Mouse (Mus musculus) layer of hippocampus, postnatal 10 days (tissue): ENCODE measurements at regions not wholly inside any gene's neighbourhood (a gene's known extent, or its start where the extent isn't known, plus 50 kb on each side); places are given as distances from the start of the nearest gene placed in this dataset.
A peak's percentile ranks its signal among the peaks of the same experiment; 100 is the strongest.

Source experiments
- DNase-seq, 2 experiments: peaks; one replicate each; pipeline ENCODE4 v3.0.0; 2021; ENCODE audit warnings: low spot score in 2 of 2

GRCm38 (mm10) chr11:85966207-85966606 lies 80.0 kb downstream of the Tbx4 start:
- no peak for DNase-seq

DNA sequence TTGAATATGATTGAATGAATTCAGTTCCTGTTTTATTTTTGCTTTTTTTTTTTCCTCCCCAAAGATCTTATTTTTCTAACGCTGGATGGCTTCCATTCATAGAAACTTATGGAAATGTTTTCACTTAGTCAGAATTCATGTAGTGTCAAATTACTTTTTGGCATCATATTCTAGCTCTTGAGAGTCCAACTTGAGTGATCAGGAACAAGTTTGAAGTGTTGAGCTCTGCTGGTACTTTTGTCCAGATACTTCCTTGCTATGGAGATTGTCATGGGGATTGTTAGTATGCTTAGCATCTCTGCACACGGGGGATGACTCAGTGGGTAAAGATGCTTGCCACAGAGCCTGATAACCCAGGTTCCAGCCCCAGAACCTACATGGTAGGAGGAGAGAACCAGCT lies 84.1 kb downstream of the Tbx4 start:
- DNase-seq, result no peak

DNA sequence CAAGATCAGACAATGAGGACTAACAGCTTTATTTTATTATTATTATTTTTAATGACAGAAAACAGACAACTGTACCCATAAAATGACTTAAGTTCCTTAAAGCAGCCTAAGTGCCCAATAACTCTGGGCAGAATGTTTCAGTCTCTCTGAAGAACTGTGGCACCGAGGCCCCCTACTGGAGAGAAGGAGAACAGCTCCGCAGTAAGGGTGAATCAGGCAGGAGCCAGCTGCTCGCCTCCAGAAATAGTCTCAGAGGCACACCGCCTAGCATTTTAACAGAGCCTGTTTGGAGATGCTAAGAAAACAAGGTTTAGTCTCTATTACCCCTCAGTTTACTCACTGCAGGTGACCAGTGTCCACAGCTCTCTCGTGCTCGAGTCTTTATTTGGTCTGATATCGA lies 86.2 kb downstream of the Tbx4 start:
- peak; percentile 72 to 77 for DNase-seq

DNA sequence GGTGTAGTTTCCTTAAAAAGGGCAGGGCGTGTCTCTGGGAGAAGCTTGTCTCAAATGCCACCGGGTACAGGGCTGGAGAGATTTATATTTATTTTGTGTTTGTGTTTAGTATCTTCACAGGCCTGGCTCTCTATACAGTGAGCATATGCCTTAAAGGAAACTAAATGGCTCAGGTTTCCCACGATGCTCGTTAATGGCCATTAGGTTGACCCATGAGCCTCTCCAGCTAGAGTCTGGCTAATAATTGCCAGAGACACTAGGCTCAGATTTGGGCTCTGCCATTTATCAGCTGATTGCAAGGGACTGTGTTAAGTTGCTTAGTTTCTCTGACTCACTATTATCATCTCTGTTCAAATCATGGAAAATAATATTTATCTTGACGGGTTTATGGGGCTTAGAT lies 87.5 kb downstream of the Tbx4 start:
- no peak for DNase-seq

DNA sequence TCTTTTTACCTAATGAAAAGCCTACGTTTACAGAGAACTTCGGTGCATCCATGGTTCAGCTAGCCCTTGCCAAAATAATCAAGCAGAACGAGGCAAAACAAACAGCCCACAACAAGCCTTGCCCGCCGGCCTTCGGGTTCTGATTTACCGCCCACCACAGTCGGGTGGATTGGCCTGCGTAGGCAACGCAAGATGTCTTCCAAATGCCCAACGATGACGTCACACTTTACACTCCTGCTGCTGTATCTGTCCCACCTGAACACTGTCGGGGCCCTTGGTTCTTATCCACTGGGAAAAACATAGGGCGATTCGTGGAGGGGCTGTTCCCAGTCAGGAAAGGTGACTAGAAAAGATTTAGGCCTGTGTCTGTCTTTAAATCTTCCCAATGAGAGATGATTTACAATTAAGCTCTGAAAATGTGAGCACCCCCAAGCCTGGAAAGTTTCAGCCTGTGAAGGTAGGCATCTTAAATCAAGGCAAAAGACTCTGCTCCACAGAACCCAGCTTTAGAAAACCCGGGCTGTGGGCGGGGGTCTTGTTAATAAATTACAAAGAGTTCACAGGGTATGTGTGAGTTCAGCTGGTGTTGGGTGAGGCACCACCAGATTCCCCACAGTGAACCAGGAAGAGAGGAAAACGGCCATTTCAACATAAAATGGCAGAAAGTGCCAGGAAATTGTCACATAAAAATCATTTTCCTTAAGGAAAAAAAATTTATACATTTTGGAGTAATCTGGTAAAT lies 90.6 kb downstream of the Tbx4 start:
- no peak for DNase-seq

DNA sequence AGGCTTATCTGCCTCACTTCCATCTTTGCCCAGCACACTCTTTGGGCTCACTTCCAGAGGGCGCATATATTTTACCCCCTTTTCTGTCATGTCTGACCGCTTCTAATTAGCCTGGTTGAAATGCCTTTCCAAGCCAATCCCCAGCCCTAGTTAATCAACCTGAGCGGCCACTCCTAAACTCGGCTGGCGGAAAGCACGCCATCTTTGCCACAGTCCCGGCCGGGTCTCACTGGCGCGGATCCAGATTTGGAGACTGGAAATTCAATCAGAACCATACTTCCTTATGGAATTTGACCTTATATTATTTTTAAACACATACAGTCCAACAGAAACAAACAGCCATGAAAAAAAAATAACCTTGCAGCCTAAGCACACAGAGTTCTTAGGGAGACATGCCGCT lies 94.2 kb downstream of the Tbx4 start:
- no peak for DNase-seq

- no peak for DNase-seq
Observed at GRCm38 (mm10) chr11:85981561-85981960, 95.3 kb downstream of the Tbx4 start.

DNA sequence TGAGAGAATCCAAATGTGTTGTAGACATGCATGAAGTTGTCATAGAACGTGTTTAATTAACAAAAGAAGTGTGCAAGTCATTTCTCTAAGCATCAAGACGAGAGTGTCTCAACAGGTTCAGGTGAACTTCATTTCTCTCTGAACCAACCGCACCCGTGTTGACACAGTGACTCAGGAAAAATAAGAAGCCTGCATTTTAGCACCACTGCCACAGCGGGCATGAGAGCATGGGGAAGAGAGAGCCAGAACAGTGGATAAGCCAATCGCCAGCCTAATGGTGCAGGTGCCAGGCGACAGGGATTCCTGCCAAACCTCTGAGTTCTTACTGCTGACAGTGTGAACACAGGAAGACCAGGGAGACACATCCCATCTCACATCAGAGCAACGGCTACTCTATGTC lies 100.1 kb downstream of the Tbx4 start:
- no peak for DNase-seq

GRCm38 (mm10) chr11:85987181-85987580 lies 101.0 kb downstream of the Tbx4 start:
- no peak for DNase-seq

DNA sequence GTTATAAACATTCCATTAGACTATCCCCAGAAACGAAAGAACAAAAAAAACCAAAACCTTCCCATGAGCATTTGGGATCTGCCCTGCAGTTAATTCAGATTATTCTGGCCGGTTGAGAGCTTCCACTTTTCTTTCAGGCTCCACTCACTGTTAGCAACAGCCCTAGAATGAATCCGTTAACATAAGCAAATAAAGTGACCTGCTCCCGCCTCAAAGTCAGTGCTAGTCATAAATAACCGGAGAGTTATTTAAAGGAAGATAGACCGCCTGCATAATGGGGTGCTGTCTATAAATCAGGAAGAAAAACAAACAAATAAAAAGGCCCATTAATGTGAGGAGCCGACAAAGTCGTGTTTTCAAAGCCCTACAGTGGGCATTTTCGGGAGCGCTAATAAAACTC lies 103.3 kb downstream of the Tbx4 start:
- no peak for DNase-seq

- DNase-seq, result peak in 1 of 2 experiments; percentile 19
Observed at GRCm38 (mm10) chr11:85989940-85990493, 103.8 kb downstream of the Tbx4 start.

DNA sequence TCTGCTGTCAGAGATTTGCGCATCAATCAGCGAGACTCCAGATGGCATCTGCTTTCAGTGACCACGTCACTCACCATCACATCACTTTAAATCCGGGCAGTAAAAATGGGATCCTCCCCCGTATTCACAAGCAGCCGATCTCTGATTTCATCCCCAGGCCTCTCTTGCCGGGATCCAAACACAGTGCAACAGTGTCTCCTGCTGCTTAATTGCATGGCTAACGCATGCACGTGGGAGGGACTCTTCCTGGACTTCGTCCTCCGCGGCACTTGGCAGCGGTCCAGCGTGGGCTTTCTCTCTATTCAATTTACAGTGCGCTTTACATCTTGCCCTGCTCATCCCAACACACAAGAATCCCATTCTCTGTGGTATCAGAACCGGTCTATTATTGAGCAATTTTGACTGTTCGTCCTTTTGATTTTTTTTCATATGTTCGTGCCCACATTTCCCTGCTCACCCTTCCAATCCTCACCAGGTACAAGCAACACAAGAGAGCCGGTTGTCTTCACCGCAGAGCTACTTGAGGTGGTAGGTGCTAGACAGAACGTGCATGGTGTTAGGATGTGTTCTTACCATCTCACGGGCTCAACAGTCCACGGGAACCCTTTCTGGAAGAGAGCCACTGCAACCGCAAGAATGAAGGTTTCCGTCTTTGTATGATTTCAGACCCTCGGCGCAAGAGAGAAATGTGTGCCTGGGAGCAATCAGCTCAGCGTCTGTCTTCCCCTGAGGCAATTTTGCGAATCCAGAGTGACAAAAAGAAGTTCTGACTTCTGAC lies 109.3 kb downstream of the Tbx4 start:
- DNase-seq, result peak; percentile 38 to 45

GRCm38 (mm10) chr11:85996686-85997085 lies 110.5 kb downstream of the Tbx4 start:
- no peak for DNase-seq

- DNase-seq, result no peak
Observed at GRCm38 (mm10) chr11:86003341-86003740, 117.1 kb downstream of the Tbx4 start.

DNA sequence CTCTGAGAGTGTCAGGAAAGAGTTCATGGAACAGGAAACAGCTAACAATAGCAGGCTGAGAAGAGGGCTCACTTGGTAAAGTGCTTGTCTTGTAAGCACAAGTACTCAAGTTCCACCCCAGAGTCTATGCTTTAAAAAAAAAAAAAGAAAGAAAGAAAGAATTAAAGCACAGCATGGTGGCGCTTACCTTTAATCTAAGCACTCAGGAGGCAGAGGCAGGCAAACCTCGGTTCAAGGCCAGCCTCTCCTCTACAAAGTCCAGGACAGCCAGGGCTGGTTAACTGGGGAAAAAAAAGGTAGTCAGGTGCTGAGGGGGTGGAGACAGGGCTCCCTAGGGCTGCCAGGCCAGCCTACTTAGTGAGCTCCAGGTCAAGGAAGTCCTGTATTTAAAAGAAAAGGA lies 119.1 kb downstream of the Tbx4 start:
- DNase-seq, result no peak

GRCm38 (mm10) chr11:86005899-86006445 lies 119.8 kb downstream of the Tbx4 start:
- DNase-seq, result no peak

GRCm38 (mm10) chr11:86006859-86007258 lies 120.6 kb downstream of the Tbx4 start:
- no peak for DNase-seq
